Mouse (Mus musculus): Measurements from ENCODE around the gene Supt7l. TPM values are rescaled to one million over a fixed set of nuclear protein-coding genes. Genes with fewer than 3 reads are reported as not detected.

Gene Supt7l
- polyA plus RNA-seq, 1 experiment = 14.2 TPM

DNA sequence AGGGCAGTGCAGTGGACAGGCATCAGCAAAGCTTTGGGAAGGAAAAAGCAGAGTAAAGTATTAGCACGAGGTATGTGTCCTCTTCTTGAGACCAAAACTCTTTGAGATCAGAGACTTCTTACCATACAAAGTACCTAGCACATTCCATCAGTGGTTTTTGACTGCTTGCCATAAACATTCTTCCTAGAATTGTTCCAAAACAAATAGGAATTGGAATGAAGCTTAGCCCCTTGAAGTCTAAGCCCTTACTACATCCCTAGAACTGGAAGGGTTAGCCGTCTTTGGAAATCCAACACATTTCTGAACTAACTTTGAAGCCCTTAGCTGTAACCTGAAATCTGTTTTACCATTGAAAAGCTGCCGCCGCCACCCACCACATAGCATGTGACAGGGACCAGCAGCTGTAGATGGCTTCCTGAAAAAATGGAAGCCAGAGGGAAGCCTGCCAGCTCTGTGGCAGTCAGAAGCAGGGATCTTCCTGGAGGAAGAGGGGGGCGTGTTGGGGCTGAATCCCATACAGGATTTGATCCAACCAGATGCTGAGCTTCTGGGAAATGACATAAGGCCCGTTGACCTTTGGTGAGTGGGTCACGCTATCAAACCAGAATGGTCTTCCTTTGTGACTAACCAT, 34.5 kb upstream of the Supt7l start:
- Histone ChIP-seq H3K27ac (ENCODE audit: insufficient read depth, low read length) (no peak overlapping the region), H3K4me3 (ENCODE audit: insufficient read depth, low read length) (no peak overlapping the region), H3K4me1 (ENCODE audit: control insufficient read depth, insufficient read depth, low read length) (peaks cover 6% of the 10 kb centered on the region)
- TF ChIP-seq CTCF (IDR thresholded peaks at IDR 0.05; ENCODE audit: extremely low read depth, insufficient read depth, low read length) = no peak
- no peak for TF ChIP-seq POLR2A (IDR thresholded peaks at IDR 0.05; ENCODE audit: extremely low read depth, insufficient read depth, low read length)

GRCm38 (mm10) chr5:31560352-31560751, 32.7 kb upstream of the Supt7l start:
- Histone ChIP-seq H3K4me1 (ENCODE audit: control insufficient read depth, insufficient read depth, low read length) (peaks cover 6% of the 10 kb centered on the region), H3K27ac (ENCODE audit: insufficient read depth, low read length) (no peak overlapping the region), H3K4me3 (ENCODE audit: insufficient read depth, low read length) (no peak overlapping the region)
- TF ChIP-seq CTCF (IDR thresholded peaks at IDR 0.05; ENCODE audit: extremely low read depth, insufficient read depth, low read length) = no peak
- no peak for TF ChIP-seq POLR2A (IDR thresholded peaks at IDR 0.05; ENCODE audit: extremely low read depth, insufficient read depth, low read length)

DNA sequence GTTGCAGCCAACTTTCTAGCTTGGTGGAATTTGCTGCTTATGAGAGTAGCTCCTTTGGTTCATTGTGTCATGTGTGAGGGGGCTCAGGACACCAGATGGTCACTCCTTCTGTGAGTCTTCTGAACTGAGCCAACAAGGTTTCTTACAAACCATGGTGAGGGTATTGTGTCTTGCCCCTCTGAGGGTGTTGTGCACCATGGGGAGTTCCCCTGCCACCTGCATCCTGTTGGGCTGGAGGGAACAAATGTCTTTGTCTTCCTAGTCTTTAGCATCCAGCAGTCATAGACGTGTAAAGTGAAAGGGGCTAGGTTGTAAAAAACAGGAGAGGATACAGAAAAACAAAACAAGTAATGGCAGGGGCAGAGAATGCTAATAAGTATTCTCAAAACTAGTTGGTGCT, 31.8 kb upstream of the Supt7l start:
- Histone ChIP-seq H3K4me1 (ENCODE audit: control insufficient read depth, insufficient read depth, low read length) (peaks cover 4% of the 10 kb centered on the region), H3K4me3 (ENCODE audit: insufficient read depth, low read length) (no peak overlapping the region), H3K27ac (ENCODE audit: insufficient read depth, low read length) (no peak overlapping the region)
- TF ChIP-seq POLR2A (IDR thresholded peaks at IDR 0.05; ENCODE audit: extremely low read depth, insufficient read depth, low read length) = no peak
- no peak for TF ChIP-seq CTCF (IDR thresholded peaks at IDR 0.05; ENCODE audit: extremely low read depth, insufficient read depth, low read length)

DNA sequence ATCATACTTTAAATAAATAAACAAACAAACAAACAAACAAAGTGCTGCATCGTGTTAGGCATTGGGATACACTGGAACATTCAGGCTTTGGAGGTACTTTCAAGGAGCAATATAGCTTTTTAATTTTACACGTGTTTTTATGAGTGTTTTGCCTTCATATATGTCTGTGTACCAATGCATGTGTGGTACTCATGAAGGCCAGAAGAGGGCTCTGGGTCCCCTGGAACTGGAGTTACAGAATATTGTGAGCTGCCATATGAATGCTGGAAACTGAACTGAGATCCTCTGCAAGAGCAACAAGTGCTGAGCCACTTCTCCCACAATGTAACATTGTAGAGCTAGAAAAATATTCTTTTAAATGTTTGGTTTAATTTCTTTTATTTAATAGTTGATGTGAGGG, 7.6 kb upstream of the Supt7l start:
- H3K4me3 ChIP-seq (ENCODE audit: insufficient read depth, low read length) = no peak overlapping the region
- H3K27ac ChIP-seq (ENCODE audit: insufficient read depth, low read length) = no peak overlapping the region
- TF ChIP-seq POLR2A (IDR thresholded peaks at IDR 0.05; ENCODE audit: extremely low read depth, insufficient read depth, low read length) (no peak), CTCF (IDR thresholded peaks at IDR 0.05; ENCODE audit: extremely low read depth, insufficient read depth, low read length) (no peak)
- no peaks in the 10 kb centered on the region for H3K4me1 ChIP-seq (ENCODE audit: control insufficient read depth, insufficient read depth, low read length)

- H3K27ac ChIP-seq (ENCODE audit: insufficient read depth, low read length) = no peak overlapping the region
These were observed 953 bp upstream of the Supt7l start for GRCm38 (mm10) chr5:31528560-31528959.

GRCm38 (mm10) chr5:31527117-31527680, 408 bp downstream of the Supt7l start:
- peak overlapping the region; percentile 61 for H3K4me3 ChIP-seq (ENCODE audit: insufficient read depth, low read length)
- H3K4me1 ChIP-seq (ENCODE audit: control insufficient read depth, insufficient read depth, low read length) = peaks cover 7% of the 10 kb centered on the region
- no peak overlapping the region for H3K27ac ChIP-seq (ENCODE audit: insufficient read depth, low read length)
- TF ChIP-seq CTCF (IDR thresholded peaks at IDR 0.05; ENCODE audit: extremely low read depth, insufficient read depth, low read length) = no peak
- TF ChIP-seq POLR2A (IDR thresholded peaks at IDR 0.05; ENCODE audit: extremely low read depth, insufficient read depth, low read length) = no peak

More at GRCm38 (mm10) chr5:31528560-31528959, 953 bp upstream of the Supt7l start:
- peaks cover 7% of the 10 kb centered on the region for H3K4me1 ChIP-seq (ENCODE audit: control insufficient read depth, insufficient read depth, low read length)
- TF ChIP-seq POLR2A (IDR thresholded peaks at IDR 0.05; ENCODE audit: extremely low read depth, insufficient read depth, low read length) = no peak
- TF ChIP-seq CTCF (IDR thresholded peaks at IDR 0.05; ENCODE audit: extremely low read depth, insufficient read depth, low read length) = no peak
- H3K4me3 ChIP-seq (ENCODE audit: insufficient read depth, low read length) = no peak overlapping the region; the same call in 1 of the 2 replicates

- peak; percentile 63; the same call in 1 of the 2 replicates for TF ChIP-seq POLR2A (IDR thresholded peaks at IDR 0.05; ENCODE audit: extremely low read depth, insufficient read depth, low read length)
- TF ChIP-seq CTCF (IDR thresholded peaks at IDR 0.05; ENCODE audit: extremely low read depth, insufficient read depth, low read length) = no peak
- peak within 1 kb of the TSS; percentile 61 for H3K4me3 ChIP-seq (ENCODE audit: insufficient read depth, low read length)
- peak within 1 kb of the TSS; percentile 68; the same call in 1 of the 2 replicates for H3K27ac ChIP-seq (ENCODE audit: insufficient read depth, low read length)
- H3K4me1 ChIP-seq (ENCODE audit: control insufficient read depth, insufficient read depth, low read length) = peaks cover 7% of the 10 kb centered on the region
These were observed 1.1 kb downstream of the Supt7l start, which contains the start of gene Slc4a1ap for GRCm38 (mm10) chr5:31526354-31527116. Gene Slc4a1ap (plus strand): TSS chr5:31526995.

- H3K27ac ChIP-seq (ENCODE audit: insufficient read depth, low read length) = no peak overlapping the region
- no peak overlapping the region for H3K4me3 ChIP-seq (ENCODE audit: insufficient read depth, low read length)
- H3K4me1 ChIP-seq (ENCODE audit: control insufficient read depth, insufficient read depth, low read length) = peaks cover under 1% of the 10 kb centered on the region; the same call in 1 of the 2 replicates
- no peak for TF ChIP-seq CTCF (IDR thresholded peaks at IDR 0.05; ENCODE audit: extremely low read depth, insufficient read depth, low read length)
- TF ChIP-seq POLR2A (IDR thresholded peaks at IDR 0.05; ENCODE audit: extremely low read depth, insufficient read depth, low read length) = no peak
These were observed 7.1 kb downstream of the Supt7l start for GRCm38 (mm10) chr5:31520556-31520955.

- Histone ChIP-seq H3K27ac (ENCODE audit: insufficient read depth, low read length) (no peak overlapping the region), H3K4me3 (ENCODE audit: insufficient read depth, low read length) (no peak overlapping the region), H3K4me1 (ENCODE audit: control insufficient read depth, insufficient read depth, low read length) (no peaks in the 10 kb centered on the region)
- TF ChIP-seq CTCF (IDR thresholded peaks at IDR 0.05; ENCODE audit: extremely low read depth, insufficient read depth, low read length) (no peak), POLR2A (IDR thresholded peaks at IDR 0.05; ENCODE audit: extremely low read depth, insufficient read depth, low read length) (no peak)
These were observed 15.1 kb downstream of the Supt7l start for GRCm38 (mm10) chr5:31512481-31512880.

Data from cortical plate, adult 2 months (tissue).